Mouse (Mus musculus): ENCODE measurements around the gene Ykt6.
"Not testable (repeated sequence)": the region's sequence is repeated elsewhere in the genome, so short reads cannot be mapped to it uniquely, and the experiment has no call there.

DNA sequence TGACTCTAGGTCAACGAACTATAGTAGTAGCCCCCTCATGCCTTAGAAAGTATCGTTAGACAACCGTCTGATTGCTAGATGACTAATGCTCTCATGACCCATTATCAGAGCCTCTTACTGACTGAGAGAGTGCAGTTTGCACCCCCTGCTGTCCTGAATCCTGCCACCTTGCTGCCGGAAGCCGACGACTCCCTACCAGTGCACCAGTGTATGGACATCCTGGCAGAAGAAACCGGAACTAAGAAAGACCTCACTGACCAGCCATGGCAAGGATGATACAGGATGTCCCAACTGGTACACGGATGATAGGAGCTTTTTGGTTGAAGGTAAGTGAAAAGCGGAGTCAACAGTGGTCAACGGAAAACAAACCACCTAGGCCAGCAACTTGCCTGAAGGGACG is 21.0 kb upstream of the Ykt6 start:
- TF ChIP-seq CTCF, EP300 (IDR thresholded peaks at IDR 0.05; ENCODE audit: low read depth): not testable (repeated sequence)
